Mouse (Mus musculus) intestine, postnatal 0 days (tissue): Measurements from ENCODE around the gene Smpd2. TPM values are rescaled to one million over a fixed set of nuclear protein-coding genes. Genes with fewer than 3 reads are reported as not detected.
A peak's percentile ranks its signal among the peaks of the same experiment; 100 is the strongest.

ENCODE experiments used
- ATAC-seq: fragments of 200-750 bp; cut with Nextera tagmentation; 2 replicates; pipeline ENCODE4 v1.8.0; 2017; ENCODE audit warnings: mild to moderate bottlenecking, moderate TSS enrichment, moderate library complexity
- H3K27ac ChIP-seq: fragments of 300-500 bp; sonication (generic); 2 replicates; pipeline ENCODE4 v1.5.1; 2014; ENCODE audit warnings: mild to moderate bottlenecking, low read depth, low read length, moderate library complexity
- H3K27me3 ChIP-seq: fragments of 300-500 bp; sonication (generic); replicated peaks from 2 replicates; pipeline ENCODE4 v1.6.1; 2014; ENCODE audit warnings: low read length, mixed read lengths; ENCODE audit not compliant: control insufficient read depth, insufficient read depth
- H3K36me3 ChIP-seq: fragments of 300-500 bp; sonication (generic); 2 replicates; pipeline ENCODE4 v1.6.1; 2014; ENCODE audit warnings: mild to moderate bottlenecking, moderate library complexity; ENCODE audit not compliant: control insufficient read depth, insufficient read depth
- H3K4me1 ChIP-seq: fragments of 300-500 bp; sonication (generic); replicated peaks from 2 replicates; pipeline ENCODE4 v1.6.1; 2014; ENCODE audit warnings: antibody characterized with exemption, low read length, mixed read lengths; ENCODE audit not compliant: control insufficient read depth, insufficient read depth
- H3K4me2 ChIP-seq: fragments of 300-500 bp; sonication (generic); replicated peaks from 2 replicates; pipeline ENCODE4 v1.6.1; 2014; ENCODE audit warnings: low read depth, mild to moderate bottlenecking, moderate library complexity
- H3K4me3 ChIP-seq: fragments of 300-500 bp; sonication (generic); 2 replicates; pipeline ENCODE4 v1.5.1; 2014; ENCODE audit warnings: low read depth, low read length
- H3K9ac ChIP-seq: fragments of 300-500 bp; sonication (generic); 2 replicates; pipeline ENCODE4 v1.6.1; 2014; ENCODE audit warnings: mild to moderate bottlenecking, low read depth, low read length
- H3K9me3 ChIP-seq: fragments of 300-500 bp; sonication (generic); 2 replicates; pipeline ENCODE4 v1.6.1; 2016; ENCODE audit warnings: mixed run types; ENCODE audit not compliant: control insufficient read depth
- CTCF ChIP-seq: sonication (generic); IDR thresholded peaks from 2 replicates; pipeline ENCODE4 v1.5.1; 2016; ENCODE audit warnings: low read depth, mild to moderate bottlenecking, control low read depth, antibody characterized with exemption, moderate library complexity
- WGBS: fragments of 180-500 bp; shearing (Covaris S2); extraction: QIAGEN DNeasy Blood & Tissue Kit; methylation state at CpG from one replicate; pipeline ENCODE4 v1.1.7; 2014; 5-methylcytosine and 5-hydroxymethylcytosine counted together
- polyA plus RNA-seq: library from polyadenylated mRNA; unstranded; fragments of >200 nt; fragmentation: Nextera tagmentation; extraction: Ambion mirVana; gene quantifications from 2 replicates; pipeline ENCODE4 v1.2.1, GENCODE M21; 2015

The Smpd2 gene
- polyA plus RNA-seq, 1 experiment from 2014 or later = 65.1 TPM

- H3K4me1 ChIP-seq = peaks cover 7% of the 10 kb centered on the region
- TF ChIP-seq CTCF = no peak
- H3K27me3 ChIP-seq = no peaks in the 10 kb centered on the region
- WGBS = 34% methylated on average over 4 of the region's 4 CpGs
- no peaks in the 10 kb centered on the region for H3K9me3 ChIP-seq
- H3K4me2 ChIP-seq = peak overlapping the region; percentile 100; the same call in 1 of the 2 replicates
- peak overlapping the region; percentile 73; the same call in 1 of the 2 replicates for H3K4me3 ChIP-seq
- no peak for ATAC-seq
- H3K9ac ChIP-seq = no peak overlapping the region
- H3K36me3 ChIP-seq = peaks cover 21% of the 10 kb centered on the region
- no peak overlapping the region for H3K27ac ChIP-seq
Observed at GRCm38 (mm10) chr10:41491111-41491510, 942 bp upstream of the Smpd2 start.

- H3K4me3 ChIP-seq = peak overlapping the region; percentile 73
- ATAC-seq = 0 out of 2 replicates have a peak, but pooled peaks have one; percentile 6
- peaks cover 7% of the 10 kb centered on the region for H3K4me1 ChIP-seq
- no peak overlapping the region for H3K27ac ChIP-seq
- H3K4me2 ChIP-seq = peak overlapping the region; percentile 100
- no peaks in the 10 kb centered on the region for H3K9me3 ChIP-seq
- under 1% methylated on average over 29 of the region's 29 CpGs for WGBS
- no peaks in the 10 kb centered on the region for H3K27me3 ChIP-seq
- H3K36me3 ChIP-seq = peaks cover 28% of the 10 kb centered on the region
- TF ChIP-seq CTCF = no peak
- peak overlapping the region; percentile 75; the same call in 1 of the 2 replicates for H3K9ac ChIP-seq
Observed at GRCm38 (mm10) chr10:41490518-41490873, 327 bp upstream of the Smpd2 start.

GRCm38 (mm10) chr10:41489294-41489693 lies 875 bp downstream of the Smpd2 start:
- Histone ChIP-seq H3K36me3 (peaks cover 39% of the 10 kb centered on the region), H3K4me2 (peak overlapping the region; percentile 100), H3K27ac (peak overlapping the region; percentile 88; the same call in 1 of the 2 replicates), H3K4me1 (peaks cover 7% of the 10 kb centered on the region), H3K27me3 (no peaks in the 10 kb centered on the region), H3K4me3 (peak overlapping the region; percentile 73), H3K9me3 (no peaks in the 10 kb centered on the region), H3K9ac (peak overlapping the region; percentile 75)
- 13% methylated on average over 8 of the region's 8 CpGs for WGBS
- TF ChIP-seq CTCF = peak; percentile 56
- peak; percentile 34 for ATAC-seq

GRCm38 (mm10) chr10:41488877-41489276 lies 1.3 kb downstream of the Smpd2 start:
- no peak for ATAC-seq
- TF ChIP-seq CTCF = no peak
- Histone ChIP-seq H3K9me3 (no peaks in the 10 kb centered on the region), H3K4me2 (peak overlapping the region; percentile 100), H3K4me3 (peak overlapping the region; percentile 73), H3K36me3 (peaks cover 42% of the 10 kb centered on the region), H3K4me1 (peaks cover 7% of the 10 kb centered on the region), H3K9ac (peak overlapping the region; percentile 75), H3K27me3 (no peaks in the 10 kb centered on the region), H3K27ac (peak overlapping the region; percentile 60; the same call in 1 of the 2 replicates)
- WGBS = 26% methylated on average over 7 of the region's 7 CpGs

- H3K4me1 ChIP-seq = peaks cover 7% of the 10 kb centered on the region
- 76% methylated on average over 14 of the region's 14 CpGs for WGBS
- no peaks in the 10 kb centered on the region for H3K9me3 ChIP-seq
- no peak for ATAC-seq
- H3K9ac ChIP-seq = no peak overlapping the region
- no peaks in the 10 kb centered on the region for H3K27me3 ChIP-seq
- H3K27ac ChIP-seq = no peak overlapping the region
- H3K36me3 ChIP-seq = peaks cover 51% of the 10 kb centered on the region
- no peak overlapping the region for H3K4me2 ChIP-seq
- H3K4me3 ChIP-seq = no peak overlapping the region
- TF ChIP-seq CTCF = no peak
Observed at GRCm38 (mm10) chr10:41486506-41487170, 3.5 kb downstream of the Smpd2 start.

GRCm38 (mm10) chr10:41485778-41486177 lies 4.4 kb downstream of the Smpd2 start:
- no peak overlapping the region for H3K4me3 ChIP-seq
- no peaks in the 10 kb centered on the region for H3K27me3 ChIP-seq
- WGBS = 93% methylated on average over 16 of the region's 16 CpGs
- no peak for ATAC-seq
- H3K9ac ChIP-seq = no peak overlapping the region
- peaks cover 7% of the 10 kb centered on the region for H3K4me1 ChIP-seq
- no peak overlapping the region for H3K27ac ChIP-seq
- H3K9me3 ChIP-seq = no peaks in the 10 kb centered on the region
- no peak for TF ChIP-seq CTCF
- H3K36me3 ChIP-seq = peaks cover 51% of the 10 kb centered on the region
- no peak overlapping the region for H3K4me2 ChIP-seq
